Mouse (Mus musculus) A20 (cell line): Measurements from ENCODE around the gene Mpp3.

Experiments
- DNase-seq: peaks from one replicate; pipeline ENCODE4 v3.0.0-alpha.2; 2011; ENCODE audit warnings: low read depth, low spot score

Gene Mpp3

DNA sequence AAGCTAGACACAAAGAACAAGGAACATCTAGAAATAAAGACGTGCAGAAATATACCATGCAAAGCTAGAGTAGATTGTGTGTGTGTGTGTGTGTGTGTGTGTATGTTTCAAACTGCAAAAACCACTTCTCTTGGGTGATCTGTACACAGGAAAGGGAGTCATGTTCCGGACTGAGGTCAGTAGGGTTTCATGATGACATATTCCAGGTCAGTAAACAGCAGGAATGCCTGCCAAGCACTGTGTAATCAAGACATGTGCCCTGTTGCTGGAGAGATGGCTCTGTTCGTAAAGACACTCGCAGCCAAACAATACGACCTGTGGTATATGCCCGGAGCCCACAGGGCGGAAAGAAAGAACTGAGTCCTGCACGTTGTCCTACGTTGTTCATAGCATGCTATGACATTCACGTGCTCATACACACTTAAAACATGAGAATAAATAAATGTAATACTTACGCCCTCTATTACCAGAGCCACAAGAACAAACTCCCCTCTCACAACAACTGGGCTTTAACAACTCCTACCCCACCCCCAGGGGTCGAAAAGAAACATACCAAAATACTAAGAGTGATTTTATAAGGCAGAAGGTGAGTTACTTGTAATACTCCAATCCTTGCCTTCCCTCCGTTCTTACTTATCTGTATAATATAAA is 11.4 kb upstream of the Mpp3 start:
- no peak for DNase-seq

DNA sequence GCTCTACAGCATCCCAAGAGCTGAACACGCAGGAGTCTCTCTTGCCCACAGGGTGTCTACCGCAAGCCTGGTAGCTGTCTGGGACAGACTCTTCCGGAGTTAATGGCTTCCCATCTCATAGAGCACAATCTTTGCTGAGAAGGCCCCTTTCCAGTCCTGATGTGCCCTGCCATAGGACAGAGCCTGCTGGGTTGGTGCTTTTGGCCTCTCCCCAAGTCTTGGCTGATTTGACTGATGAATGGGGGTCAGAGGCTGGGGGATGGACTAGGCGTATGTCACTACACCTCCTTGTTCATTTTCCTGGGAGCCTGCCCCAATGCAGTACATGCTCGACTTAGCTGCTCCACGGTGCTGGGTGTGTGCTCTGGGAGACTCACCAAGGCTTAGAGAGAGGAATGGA is 9.5 kb upstream of the Mpp3 start:
- DNase-seq, result no peak

DNA sequence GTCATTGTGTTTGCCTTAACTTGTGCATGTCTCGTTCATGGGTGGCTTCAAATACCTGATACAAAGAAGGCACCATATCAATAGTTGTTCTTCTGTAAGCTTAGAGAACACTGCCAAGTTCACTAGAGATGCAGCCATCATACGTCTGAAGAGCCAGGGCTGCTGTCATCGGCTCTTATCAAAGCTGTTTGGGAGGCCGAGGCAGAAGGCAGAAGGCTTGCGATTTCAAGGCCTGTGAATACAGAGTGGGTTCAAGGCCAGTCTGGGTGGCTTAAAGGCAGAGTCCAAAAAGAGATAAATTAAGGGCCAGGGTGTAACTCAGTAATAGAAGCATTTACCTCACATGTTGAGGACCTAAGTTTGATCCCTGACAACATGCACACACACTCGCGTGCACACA is 8.1 kb upstream of the Mpp3 start:
- no peak for DNase-seq

DNA sequence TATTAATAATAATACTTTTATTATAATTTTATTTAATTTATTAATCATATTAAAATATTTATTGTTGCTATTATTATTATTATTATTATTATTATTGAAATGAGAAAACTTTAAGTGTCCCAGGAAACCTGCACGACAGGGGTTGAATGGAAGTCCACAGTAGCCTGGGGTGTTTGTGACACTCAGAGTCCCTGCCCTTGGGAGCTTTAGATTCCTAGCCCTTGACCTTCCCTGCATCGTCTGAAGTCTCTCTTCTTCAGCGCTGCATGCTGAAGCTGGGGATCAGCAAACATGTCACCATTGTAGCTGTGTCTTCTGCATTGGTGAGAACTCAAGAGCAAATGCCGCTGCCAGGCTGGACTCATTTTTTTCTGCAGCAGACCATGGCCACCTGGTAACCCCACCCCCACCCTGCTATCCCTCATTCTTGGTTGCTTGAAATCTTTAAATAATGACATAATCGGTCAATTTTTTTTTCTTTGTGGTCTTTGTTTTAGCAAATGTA is 7.2 kb upstream of the Mpp3 start:
- no peak for DNase-seq

DNA sequence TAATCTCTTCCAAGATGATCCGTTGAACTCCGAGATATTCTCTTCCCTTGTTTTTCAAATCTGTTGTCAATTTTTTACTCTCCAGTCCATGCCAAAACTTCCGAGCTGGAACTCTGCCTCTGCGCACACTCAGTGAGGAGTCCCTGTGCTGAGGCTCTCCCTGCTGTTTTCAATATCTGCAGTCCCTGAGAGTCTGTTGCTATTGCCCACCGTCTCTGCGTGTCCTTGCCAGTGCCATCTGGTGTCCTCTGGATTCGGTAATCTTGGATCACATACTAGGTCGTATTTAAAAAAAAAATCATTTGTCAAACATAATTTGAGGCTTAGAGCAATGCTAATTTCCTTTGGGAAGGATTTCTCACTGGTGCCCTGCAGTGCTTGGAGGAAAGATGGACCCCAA is 6.6 kb upstream of the Mpp3 start:
- no peak for DNase-seq

DNA sequence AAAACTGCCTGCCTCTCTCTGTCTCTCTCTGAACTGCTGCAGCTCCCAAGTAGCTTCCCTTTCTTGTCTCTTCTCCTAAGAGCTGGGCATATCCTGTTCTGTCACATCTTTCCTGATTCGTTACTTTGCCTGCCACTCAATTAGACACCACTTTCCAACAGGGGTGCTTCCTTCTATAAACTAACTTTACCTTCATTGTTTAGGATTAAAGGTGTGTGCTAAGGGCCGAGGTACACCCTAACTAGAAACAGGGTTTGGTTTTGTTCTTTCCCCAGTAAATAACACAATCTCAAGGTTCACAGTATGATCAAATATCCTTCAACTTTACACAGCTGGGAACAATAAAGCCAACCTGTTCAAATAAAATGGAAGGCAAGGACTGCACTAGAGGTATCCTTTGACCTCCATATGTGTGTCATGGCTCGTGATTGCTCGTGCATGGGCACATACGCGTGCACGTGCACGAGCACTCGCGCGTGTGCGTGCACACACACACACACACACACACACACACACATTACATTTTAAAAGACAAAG is 4.9 kb upstream of the Mpp3 start:
- DNase-seq, result no peak

DNA sequence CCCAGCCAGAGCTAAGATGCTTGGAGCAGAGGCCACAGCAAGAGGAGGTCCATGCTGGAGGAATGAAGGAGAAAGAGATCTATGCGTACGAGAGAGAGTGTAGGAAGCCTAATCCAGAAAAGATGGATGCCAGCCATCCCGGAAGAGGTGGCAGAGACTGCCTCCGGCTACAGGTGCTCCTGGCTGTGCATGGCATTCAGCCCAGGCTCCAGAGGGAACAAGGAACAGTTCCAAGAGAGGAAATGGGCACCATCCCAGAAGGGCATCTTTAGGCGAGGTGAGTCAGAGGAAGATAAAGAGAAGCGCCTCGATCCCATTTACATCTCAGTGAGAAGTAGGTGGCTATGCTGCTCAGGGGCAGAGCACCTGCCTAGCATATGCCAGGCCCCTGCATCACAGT is 2.9 kb upstream of the Mpp3 start:
- DNase-seq, result no peak

DNA sequence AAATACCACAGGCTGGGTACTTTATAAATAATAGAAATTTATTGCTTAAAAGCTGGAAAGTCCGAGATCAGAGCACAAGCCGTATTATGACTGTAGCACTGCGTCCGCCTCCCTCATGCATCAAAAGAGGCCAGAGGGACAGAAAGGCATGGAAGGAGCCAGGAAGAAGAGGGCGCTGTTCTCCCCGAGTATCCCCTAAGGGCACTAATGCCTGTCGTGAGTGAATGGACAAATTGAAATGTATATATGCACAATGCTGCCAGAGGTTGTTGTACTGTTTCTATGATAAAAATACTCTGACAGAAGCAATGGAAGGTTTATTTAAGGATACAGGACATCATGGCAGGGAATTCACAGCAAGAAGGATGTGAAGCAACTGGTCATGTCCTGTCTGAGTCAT is 1.7 kb upstream of the Mpp3 start:
- DNase-seq, result no peak

DNA sequence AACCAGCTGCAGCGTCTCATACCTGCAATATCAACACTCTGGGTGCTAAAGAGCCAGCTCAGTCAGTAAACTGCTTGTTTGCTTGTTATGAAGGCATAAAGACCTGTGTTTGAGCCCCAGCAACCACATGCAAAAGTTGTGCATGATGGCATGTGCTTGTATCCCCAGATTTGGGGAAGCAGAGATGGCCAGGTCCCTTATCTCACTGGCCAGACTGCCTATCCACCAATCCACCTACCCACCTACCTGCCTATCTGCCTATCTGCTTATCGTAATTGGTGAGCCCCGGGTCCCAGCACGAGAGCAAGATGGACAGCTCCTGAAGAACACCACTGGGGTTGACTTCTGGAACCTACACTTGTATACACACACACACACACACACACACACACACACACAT is 1.0 kb upstream of the Mpp3 start:
- no peak for DNase-seq

DNA sequence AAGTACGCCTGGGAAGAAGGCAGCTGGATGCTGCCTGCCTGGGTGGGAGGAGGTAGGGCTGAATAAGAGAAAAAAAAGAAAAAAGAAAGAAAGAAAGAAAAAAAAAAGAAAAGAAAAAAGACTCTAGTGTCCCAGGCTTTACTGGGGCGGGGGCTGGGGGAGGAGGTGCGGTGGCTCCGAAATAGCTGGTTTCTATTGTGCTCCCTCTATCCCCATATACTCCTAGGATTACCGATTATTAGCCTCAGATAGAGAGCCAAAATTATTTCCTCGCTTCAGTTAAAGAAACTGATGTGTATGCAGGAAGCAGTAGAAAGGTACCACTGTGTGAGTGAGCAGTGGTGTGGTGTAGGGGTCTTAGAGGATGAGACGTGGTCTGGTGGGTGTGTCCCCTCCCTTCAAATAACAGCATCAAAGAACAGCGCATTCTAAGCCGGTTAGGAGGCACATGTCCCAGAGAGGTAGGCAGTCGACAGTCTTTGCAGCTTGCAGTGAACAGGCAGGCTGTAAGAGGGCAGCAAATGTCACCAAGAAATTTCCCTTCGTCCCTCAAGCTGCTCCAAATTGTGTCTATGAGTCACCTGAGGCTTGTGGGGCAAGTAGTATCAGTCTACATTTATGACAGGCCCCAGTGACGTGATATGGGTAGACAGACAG is 772 bp downstream of the Mpp3 start:
- DNase-seq, result no peak

DNA sequence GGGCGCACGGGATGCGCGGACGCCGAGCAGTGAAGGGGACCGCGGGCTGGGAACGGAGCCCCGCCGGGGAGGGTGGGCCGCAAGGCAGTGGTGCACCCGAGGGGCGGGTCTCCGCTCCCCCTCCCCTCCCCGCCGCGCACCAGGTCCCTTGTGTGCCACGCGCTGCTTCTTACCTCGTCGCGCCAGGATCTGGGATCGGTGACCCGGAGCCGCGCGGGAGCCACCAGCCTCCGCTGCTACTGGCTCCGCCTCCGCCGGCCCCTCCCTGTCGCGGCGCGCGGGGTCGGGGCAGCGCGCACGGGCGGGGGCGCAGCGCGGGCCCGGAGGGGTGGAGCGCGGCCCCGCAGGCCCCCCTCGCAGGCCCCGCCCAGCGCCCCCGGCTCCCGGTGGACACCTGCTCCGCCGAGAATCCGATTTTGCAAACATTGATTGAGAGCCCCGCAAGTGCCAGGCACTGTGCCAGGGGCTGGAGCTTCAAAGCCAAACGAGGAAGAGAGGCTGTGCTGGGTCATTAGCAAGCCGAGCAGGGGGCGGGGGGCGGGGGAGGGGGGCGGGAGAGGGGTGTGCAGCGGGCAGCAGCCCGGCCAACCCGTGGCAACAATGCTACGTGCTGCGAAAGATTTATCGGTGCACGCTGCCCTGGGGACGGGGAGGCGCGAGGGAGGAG is 1.4 kb downstream of the Mpp3 start:
- no peak for DNase-seq

DNA sequence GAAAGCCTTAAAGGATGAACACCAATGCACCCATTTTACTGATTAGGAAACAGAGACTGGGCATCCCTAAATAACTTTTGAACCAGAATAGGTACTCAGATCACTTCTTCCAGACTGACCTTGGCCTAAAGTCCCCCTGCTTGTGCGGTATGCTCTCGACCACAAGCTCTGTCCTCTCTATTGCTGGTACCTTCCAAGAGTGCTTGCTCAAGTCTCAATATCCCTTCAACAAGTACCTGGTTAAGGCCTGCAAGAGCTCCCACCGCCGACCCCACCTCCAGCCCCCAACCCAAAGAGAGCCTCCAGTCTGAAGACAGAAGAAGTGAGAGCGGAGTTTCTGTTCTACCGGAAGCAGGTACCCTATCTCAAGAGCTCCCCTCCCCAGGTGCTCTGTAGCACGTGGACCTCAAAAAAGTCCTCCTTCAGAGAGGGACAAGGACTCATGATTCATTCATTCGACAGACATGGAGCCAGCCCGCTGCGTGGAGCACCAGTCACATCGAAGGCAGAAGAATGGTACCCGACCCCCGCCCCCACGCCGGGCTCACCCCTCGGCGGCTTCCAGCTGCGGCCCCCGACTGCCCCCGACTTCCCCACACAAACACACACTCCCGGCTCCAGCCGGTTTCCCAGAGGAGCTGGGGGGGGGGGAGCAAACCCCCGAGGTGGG is 2.1 kb downstream of the Mpp3 start:
- DNase-seq, result no peak

DNA sequence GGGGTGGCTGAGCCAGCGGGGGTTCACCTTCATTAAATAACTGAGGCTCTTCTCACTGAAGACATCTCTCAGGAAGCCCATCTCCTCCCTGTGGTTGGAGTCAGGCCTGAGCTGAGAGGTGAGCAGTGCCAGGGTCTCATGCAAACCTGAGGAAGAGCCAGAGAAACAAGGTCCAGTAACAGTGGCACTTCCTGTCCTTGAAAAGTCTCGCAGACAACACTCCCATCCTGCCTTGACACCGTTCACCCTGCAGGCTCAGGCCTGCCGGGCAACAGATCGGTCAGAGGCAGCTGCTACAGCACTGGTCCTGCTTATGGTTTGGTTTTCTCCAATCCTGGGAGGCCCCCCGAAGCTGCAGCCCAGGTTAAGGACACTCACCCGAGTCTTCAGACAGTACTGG is 2.9 kb downstream of the Mpp3 start:
- no peak for DNase-seq

DNA sequence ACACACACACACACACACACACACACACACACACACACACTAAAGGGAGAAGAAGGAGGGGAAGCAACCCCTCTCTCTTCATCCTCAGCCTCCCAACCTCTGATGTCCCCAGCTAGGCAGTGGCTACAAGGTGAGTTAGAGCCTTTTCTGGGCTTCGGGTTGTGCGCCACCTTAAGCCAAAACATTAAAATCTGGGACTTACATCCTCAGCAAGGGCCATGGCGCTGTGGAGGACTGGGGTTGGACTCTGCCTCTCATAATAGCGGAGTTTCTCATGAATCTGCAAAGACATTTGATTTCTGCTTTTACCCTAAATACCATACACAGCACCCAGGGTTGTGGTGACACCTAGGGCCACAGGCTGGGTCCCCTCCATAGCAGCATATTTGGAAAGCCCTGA is 3.4 kb downstream of the Mpp3 start:
- no peak for DNase-seq

DNA sequence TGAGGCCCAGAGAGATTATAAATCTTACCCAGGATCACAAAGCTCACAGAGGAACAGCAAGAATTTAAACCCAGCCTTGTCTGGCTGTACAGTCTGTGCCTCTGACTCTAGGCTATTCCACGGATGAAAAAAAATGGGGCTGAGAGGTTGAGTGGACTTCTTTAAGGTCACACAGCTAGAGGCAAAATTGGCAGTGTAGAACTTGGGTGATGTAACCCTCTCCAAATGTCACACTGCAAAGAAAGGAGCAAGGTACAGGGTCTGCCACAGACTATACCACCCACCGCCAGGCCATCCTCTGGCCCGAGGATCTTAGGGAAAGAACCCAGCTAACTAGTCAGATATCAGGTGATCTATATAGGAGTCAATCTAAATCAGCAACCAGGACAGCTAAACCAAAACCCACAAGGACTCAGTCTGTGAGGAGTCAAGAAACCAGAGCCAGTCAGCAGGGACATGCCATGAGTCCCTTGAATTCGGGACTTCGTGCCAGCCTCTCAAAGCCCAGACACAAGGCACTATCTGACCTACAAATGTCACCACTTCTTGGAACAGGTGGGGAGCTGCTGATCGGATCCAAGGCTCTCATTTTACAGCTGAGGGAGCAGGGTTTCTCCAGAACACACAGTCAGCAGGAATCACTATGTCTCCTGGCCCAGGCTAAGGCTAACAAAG is 4.0 kb downstream of the Mpp3 start:
- no peak for DNase-seq

DNA sequence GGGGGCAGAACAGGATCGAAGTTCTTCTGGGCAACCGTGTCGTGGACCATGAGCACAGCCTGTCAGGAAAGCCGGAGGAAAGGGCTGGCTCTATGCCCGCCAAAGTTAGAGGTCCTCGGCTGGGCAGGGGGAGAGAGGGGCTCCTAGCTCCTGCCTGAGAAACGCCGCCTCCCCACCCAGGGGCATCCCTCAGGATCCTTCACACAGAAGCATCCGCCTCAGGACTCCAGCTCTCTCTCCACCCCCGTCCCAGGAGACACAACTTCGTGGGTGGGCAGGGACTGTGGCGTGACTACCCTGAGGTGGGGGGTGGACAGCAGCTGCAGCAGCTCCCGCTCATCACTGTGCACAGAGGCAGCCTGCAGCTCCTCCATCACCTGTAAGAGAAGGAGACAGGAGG is 4.9 kb downstream of the Mpp3 start:
- DNase-seq, result no peak

DNA sequence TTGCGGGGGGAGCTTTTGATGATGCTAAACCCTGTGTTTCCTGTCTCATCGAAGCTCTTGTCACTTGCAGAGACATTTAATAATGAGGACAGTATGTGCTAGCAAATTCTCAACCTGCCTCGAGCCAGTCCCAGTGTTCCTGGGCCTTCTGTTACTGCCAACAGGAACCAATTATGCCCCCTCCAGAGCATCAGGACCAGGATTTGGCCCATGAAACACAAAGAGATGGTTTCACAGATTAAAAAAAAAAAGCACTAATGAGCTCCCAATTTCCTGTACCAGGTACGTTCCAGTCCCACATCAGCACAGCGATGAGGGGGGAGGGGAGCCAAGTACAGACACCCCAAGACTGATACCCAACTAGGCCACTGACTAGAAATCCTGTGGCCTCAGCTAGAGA is 7.1 kb downstream of the Mpp3 start:
- no peak for DNase-seq

DNA sequence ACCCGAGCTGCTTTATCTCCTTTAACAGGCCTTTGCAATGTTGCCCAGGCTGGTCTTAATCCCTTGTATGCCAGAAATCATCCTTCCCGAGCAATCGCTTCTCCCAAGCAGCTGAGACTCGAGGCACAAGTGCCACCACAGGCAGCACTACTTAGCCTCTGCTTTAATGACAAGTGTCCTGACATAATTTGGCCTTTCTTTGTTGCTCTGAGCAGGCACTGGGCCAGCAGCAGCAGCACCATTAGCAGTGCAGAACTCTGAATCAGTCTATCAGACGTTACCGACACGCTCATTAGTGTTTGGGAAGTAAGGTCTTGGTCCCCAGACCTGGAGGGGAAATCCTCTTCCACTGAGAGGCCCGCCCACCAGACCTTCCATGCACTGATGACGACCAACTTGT is 8.5 kb downstream of the Mpp3 start:
- DNase-seq, result no peak

DNA sequence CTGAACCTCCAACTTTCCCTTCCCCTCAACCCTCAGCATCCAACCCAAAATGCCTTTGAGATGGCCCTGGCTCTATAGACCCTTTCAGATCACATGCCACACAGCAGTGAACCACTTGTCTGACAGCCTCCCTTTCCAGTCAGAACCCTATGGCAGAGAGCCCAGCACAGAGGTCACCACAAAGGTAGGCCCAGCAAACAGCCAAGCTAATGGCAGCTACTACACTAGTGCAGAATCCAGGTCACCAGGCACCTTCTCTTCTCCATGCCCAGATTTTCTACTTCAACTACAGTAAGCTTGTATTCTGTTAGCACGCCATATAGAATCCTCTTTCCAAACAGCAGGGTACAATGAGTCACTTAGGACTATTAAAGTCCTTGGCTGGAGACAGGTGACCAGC is 12.1 kb downstream of the Mpp3 start:
- DNase-seq, result no peak

DNA sequence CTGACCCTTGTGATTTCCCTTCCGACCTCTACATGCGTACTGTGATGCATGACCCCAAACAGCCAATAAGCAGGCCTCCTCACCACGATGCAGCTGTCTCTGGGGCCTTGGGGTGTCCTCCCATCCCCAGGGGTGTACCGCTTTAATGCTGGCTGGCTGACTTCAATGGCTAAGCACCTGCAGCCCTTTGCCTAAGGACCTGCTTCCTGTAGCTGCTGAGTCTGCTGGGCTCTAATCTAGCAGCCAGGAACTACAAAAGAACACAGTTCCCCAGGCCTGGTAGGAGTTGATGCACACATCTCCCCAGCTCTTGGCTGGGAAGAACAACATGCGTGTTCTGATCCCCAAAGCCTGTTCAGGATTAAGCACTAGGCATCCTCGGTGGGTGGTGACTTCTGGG is 12.8 kb downstream of the Mpp3 start:
- DNase-seq, result peak; percentile 4

DNA sequence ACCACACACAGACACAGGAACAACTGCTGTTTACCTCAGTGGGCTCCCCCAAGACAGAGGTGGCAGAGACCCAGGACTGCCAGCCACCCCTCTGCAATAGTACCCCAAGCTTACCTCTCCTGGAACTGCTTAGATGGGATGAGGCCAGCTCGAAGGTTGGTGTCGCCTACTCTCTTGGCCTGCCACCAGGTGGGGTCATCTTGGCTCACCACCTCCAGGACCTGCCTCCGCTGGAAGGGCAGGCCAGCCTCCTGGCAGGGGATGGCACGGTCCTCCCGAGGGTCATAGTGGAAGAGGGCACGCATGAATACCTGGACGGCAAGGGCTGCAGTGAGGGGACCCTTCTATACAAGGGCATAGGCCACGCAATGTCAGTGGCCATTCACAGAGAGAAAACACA is 15.1 kb downstream of the Mpp3 start:
- DNase-seq, result no peak

DNA sequence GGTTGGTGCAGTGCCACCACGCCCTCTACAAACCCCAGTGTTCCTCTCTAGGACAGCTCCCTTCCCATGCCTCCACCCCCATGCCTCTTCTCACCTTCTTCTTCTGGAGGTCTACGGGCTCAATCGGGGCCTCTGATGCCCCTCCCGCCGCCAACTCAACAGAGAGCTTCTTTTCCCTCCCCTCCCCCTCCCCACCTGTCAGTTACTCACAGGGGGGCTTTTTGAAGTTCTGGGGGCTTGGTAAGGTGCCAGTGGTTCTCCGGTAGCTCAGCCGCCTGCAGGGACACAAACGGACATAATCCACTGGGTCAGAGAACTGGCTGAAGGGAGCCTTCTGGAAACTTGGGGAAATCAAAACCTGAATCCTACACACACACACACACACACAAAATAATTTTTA is 16.8 kb downstream of the Mpp3 start:
- DNase-seq, result no peak
